Mouse (Mus musculus) telencephalon, adult 2 months (tissue): ENCODE results near the gene Pptc7.

Experiments
- DNase-seq: peaks from one replicate; pipeline ENCODE4 v3.0.0-alpha.2; 2011; ENCODE audit warnings: low read depth, low spot score

The Pptc7 gene

GRCm38 (mm10) chr5:122267136-122267535 lies 17.0 kb upstream of the Pptc7 start:
- no peak for DNase-seq

DNA sequence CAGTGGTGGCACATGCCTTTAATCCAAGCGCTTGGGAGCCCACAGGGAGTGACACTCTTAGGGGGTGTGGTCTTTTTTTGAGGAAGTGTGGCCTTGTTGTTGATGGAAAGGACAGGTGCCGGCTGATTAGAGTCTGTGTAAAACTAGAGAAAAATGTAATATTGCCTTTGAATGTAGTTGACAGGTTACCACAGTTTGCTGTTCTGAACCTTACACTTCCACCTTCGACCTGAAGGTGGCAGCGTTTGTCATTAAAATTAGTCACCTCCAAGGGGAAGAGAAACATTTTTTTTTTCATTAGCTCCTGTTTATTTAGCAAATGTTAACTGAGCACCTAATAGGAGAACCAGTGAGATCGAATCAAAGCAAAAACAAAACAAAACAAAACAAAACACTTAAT lies 16.3 kb upstream of the Pptc7 start:
- DNase-seq, result no peak

GRCm38 (mm10) chr5:122268858-122269604 lies 15.1 kb upstream of the Pptc7 start:
- DNase-seq, result no peak

DNA sequence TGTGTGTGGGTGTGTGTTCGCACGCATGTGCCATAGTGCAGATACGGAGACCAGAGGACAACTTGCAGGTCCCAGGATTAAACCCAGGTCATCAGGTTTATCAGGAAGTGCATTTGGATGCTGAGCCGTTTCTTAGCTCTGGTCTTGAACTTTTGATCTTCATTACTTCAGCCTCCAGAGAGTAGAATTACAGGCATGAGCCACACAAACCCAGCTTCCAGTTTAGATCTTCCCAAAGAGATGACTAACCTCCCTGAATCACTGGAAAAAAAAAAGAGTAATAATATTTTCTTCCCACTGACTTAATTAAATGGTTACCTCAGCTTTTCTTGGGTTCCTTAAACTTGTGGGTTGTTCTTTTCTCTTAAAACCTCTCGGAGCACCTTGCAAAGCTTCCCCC lies 11.3 kb upstream of the Pptc7 start:
- no peak for DNase-seq

DNA sequence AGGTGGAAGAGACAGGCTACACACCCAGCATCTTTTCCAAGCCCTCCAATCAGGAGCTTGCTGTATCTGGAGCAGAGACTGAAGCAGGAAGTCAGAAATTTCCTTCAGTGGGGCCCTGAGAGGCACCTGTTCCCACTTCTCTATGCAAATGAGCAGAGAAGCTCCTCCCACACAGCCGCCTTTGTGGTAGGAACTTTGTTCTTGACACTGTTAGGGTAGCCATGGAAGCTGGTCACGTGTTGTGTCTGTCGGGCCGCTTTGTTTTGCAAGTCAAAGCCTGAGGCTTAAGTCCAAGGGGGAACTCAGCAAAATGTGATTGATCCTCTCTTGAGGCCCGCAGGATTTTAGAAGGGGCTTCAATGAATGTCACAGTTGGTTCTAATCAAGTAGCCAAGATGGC lies 9.4 kb upstream of the Pptc7 start:
- DNase-seq, result no peak

DNA sequence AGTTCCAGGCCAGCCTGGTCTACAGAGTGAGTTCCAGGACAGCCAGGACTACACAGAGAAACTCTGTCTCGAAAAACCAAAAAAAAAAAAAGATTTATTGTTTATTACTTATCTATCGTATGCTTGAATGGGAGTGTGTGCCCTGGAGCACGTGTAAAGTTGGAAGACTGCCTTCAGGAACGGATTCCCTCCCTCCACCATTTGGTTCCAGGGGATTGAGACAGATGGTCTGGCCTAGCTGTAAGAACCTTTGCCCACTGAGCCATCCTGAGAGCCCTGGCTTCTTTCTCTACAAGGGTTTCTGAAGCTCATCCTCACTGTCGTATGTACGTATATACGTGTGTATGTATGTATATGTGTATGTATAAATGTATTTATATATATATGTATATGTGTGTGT lies 5.2 kb upstream of the Pptc7 start:
- DNase-seq, result no peak

- no peak for DNase-seq
Observed at GRCm38 (mm10) chr5:122279799-122280421, 4.3 kb upstream of the Pptc7 start.

GRCm38 (mm10) chr5:122280422-122280826 lies 3.7 kb upstream of the Pptc7 start:
- DNase-seq, result no peak

- no peak for DNase-seq
Observed at GRCm38 (mm10) chr5:122280827-122281462, 3.2 kb upstream of the Pptc7 start.

DNA sequence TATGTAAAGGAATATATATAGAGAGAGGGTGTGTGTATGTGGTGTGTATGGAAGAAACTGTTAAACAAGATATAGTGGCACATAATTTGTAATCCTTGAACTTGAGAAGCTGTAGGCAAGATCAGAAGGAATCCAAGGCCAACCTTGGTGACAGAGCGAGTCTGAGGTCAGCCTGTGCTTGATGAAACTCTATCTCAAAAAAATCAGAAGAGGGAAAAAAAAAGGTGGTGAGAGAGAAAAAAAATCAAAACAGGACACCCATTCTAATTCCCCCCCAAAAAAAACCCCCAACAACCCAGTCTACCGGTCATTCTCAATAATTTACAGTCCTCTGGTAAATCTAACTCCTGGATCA lies 360 bp upstream of the Pptc7 start:
- no peak for DNase-seq

DNA sequence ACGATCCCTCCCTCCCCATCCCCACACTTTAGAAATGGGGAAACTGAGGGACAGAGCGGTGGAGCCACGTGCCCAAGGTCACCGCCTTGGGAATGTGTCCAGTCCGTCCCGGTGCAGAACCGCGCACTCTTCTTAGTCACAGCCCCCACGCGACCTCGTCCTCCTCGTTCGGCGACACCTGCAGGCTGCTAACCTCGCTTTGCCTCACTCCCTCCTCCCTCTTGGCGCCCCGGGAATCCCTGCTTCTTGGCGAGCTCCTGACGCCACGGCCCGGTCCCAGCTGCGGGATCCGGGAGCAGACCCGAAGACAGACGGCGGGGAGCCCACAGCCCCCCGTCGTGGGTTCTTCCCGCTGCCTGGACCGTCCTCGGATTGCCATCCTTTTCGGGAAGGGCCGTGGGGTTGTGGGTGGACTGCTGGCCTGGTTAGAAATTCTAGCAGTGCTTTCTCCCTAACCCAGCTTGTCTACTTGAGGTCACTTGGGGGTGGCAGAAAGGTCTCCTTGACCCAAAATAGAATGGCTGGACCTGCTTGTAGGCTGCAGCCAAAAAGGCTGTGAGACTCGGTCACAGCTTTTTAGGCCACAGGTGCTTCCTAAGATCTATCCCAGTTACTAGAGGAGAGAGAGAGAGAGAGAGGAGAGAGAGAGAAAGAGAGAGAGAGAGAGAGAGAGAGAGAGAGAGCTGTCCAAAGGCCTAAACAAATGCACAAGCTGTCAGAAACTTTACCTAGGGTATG lies 1.0 kb downstream of the Pptc7 start:
- no peak for DNase-seq

GRCm38 (mm10) chr5:122285767-122286150 lies 1.6 kb downstream of the Pptc7 start:
- no peak for DNase-seq

DNA sequence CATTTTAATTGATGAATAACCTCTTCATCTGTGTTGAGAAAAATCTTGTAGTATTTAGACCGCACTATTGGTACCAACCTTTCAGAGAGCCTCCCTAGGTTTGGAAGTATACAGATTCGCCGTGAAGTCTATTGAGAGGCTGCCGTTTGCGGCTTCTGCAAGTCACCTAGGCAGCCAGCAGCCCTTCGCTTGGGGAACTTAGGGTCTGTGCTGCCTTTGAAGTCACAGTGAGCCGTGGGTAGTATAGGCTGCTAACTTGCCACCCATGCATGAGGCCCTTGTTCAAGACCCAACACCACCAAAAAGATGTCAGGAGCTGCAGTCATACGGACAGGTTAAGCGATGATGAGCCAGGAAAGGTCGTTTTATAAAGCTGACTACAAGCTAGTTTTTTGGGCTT lies 2.0 kb downstream of the Pptc7 start:
- no peak for DNase-seq

DNA sequence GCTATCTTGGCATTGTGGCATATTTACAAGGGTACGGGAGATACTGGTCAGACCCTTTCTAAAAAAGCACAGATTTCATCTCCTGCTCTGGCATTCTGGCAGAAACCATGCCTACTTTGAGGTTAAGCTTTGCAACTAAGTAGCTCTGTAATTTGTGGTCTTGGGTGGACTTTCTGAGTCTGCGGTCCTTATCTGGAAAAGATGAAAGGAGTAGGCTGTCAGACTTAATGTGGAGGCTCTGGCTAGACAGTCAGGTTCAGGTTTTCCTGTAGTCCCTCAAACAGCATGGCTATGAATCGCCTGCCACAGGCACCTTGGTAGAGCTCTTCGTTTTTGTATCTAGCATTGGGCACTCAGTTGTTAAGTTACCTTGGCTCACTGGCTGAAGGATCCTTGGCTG lies 2.9 kb downstream of the Pptc7 start:
- no peak for DNase-seq

- no peak for DNase-seq
Observed at GRCm38 (mm10) chr5:122288147-122288811, 4.1 kb downstream of the Pptc7 start.

GRCm38 (mm10) chr5:122291149-122291548 lies 7.0 kb downstream of the Pptc7 start:
- DNase-seq, result no peak

DNA sequence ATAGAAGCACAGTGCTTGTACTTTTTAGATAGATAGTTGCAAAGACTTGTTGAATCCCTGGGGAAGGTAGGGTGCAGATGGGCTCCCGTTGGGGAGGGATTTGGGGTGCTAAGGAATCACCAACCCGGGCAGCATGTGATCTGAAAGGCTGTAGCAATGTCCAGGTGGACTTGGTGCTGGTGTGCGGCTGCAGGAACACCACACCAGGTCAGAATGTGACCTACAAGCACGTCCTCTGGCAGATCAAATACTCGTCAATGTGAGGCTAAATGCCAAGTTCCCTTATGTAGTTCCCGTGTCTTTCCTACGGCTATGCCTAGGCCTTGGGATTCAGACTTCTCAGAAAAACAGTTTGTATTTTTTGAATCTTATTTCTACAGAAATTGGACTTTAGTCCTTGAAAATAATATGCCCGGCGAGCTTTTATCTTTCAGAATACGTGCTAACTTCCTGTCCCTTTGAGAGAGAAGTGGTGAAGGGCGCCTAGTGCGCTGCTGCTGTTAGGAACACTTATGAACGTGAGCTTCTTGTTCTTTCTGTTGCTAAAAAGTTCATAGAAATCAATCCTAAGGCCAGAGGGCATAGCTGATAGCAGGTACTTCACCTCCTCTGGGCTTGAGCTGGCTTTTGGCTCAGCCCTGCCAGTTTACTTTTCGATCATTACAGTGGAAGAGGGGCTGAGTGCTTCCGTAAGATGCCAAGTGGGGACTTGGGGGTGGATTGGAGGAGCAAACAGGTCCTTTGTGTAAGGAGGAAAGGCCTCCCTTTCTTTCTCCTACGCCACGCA lies 7.6 kb downstream of the Pptc7 start:
- no peak for DNase-seq

GRCm38 (mm10) chr5:122293131-122293530 lies 9.0 kb downstream of the Pptc7 start:
- no peak for DNase-seq

GRCm38 (mm10) chr5:122294219-122294735 lies 10.1 kb downstream of the Pptc7 start:
- DNase-seq, result no peak

GRCm38 (mm10) chr5:122295113-122295935 lies 11.2 kb downstream of the Pptc7 start:
- DNase-seq, result no peak
